Mouse (Mus musculus): ENCODE measurements around the gene Grin2a.

DNA sequence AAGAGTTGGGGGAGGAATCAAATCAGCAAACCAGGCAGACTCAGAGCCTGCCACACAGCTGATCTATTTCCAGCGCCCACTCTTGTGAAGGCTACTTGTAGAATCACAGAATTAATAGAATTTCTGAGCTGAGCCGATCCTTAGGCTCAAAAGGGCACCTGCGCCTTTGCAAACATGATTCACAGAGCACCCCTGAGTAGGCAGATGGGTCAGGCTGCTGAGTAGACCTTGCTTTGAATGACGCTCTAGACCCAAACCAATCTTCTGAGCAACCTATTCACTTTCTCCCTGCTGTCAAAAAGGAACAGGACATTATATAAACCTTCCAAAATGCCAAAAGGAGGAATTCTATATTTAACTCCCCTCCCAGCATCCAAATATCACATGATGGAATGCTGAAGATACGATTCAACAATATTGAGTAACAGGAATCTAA, 41.9 kb downstream of the Grin2a start:
- TF ChIP-seq CTCF (IDR thresholded peaks at IDR 0.05; ENCODE audit: low read depth) (no peak), EP300 (IDR thresholded peaks at IDR 0.05; ENCODE audit: low read depth) (no peak)

All from liver, embryonic 14.5 days (tissue).